Mouse (Mus musculus) T-helper 2 cell (primary cell): ENCODE data around the gene Glis2.

ENCODE experiments used
- in situ Hi-C: fragments of 300-600 bp; cut with MboI, MseI; formaldehyde crosslinking; loops from one replicate; pipeline ENCODE4 v1.15.1; 2025; ENCODE audit warnings: high pct_unique_total_duplicates

Gene Glis2

GRCm38 (mm10) chr16:4634681-4635080 is 40.2 kb downstream of the Glis2 start:
- in situ Hi-C loops = no loop called here

GRCm38 (mm10) chr16:4635760-4636159 is 41.2 kb downstream of the Glis2 start:
- in situ Hi-C loops = no loop called here

GRCm38 (mm10) chr16:4638891-4639390 is 44.4 kb downstream of the Glis2 start:
- in situ Hi-C loops = no loop called here

GRCm38 (mm10) chr16:4639831-4640237 is 45.3 kb downstream of the Glis2 start, which contains the start of the genes Vasn and Dnaja3:
TSS of gene Vasn (plus strand) at chr16:4639941.
TSS of gene Dnaja3 (plus strand) at chr16:4639989.
- in situ Hi-C loops = no loop called here

GRCm38 (mm10) chr16:4640267-4641005 is 45.9 kb downstream of the Glis2 start:
- in situ Hi-C loops = no loop called here

- in situ Hi-C loops = no loop called here
Observed at GRCm38 (mm10) chr16:4641119-4641838, 46.8 kb downstream of the Glis2 start.

- in situ Hi-C loops = no loop called here
Observed at GRCm38 (mm10) chr16:4642190-4642589, 47.7 kb downstream of the Glis2 start.

- in situ Hi-C loops = no loop called here
Observed at GRCm38 (mm10) chr16:4642937-4643336, 48.4 kb downstream of the Glis2 start.

- in situ Hi-C loops = no loop called here
Observed at GRCm38 (mm10) chr16:4643670-4644419, 49.3 kb downstream of the Glis2 start.

- in situ Hi-C loops = no loop called here
Observed at GRCm38 (mm10) chr16:4645867-4646266, 51.4 kb downstream of the Glis2 start.

- in situ Hi-C loops = no loop called here
Observed at GRCm38 (mm10) chr16:4646831-4647230, 52.3 kb downstream of the Glis2 start.

GRCm38 (mm10) chr16:4647651-4648141 is 53.2 kb downstream of the Glis2 start:
- in situ Hi-C loops = no loop called here

- in situ Hi-C loops = no loop called here
Observed at GRCm38 (mm10) chr16:4648416-4649023, 54.0 kb downstream of the Glis2 start.

GRCm38 (mm10) chr16:4649211-4649610 is 54.7 kb downstream of the Glis2 start:
- in situ Hi-C loops = no loop called here

GRCm38 (mm10) chr16:4649692-4650091 is 55.2 kb downstream of the Glis2 start:
- in situ Hi-C loops = no loop called here

GRCm38 (mm10) chr16:4650161-4650560 is 55.6 kb downstream of the Glis2 start:
- in situ Hi-C loops = no loop called here

- in situ Hi-C loops = no loop called here
Observed at GRCm38 (mm10) chr16:4651081-4651480, 56.6 kb downstream of the Glis2 start.

- in situ Hi-C loops = no loop called here
Observed at GRCm38 (mm10) chr16:4651624-4652023, 57.1 kb downstream of the Glis2 start.

- in situ Hi-C loops = no loop called here
Observed at GRCm38 (mm10) chr16:4652707-4653416, 58.3 kb downstream of the Glis2 start.

GRCm38 (mm10) chr16:4654706-4655105 is 60.2 kb downstream of the Glis2 start:
- in situ Hi-C loops = no loop called here

GRCm38 (mm10) chr16:4655251-4655734 is 60.8 kb downstream of the Glis2 start:
- in situ Hi-C loops = no loop called here
